Mouse (Mus musculus): ENCODE measurements around the gene Gm10488. TPM values are rescaled to one million over a fixed set of nuclear protein-coding genes. Genes with fewer than 3 reads are reported as not detected.

Gm10488 gene
- not detected in 4 replicates for total RNA-seq (2023; ENCODE audit: inconsistent age)

DNA sequence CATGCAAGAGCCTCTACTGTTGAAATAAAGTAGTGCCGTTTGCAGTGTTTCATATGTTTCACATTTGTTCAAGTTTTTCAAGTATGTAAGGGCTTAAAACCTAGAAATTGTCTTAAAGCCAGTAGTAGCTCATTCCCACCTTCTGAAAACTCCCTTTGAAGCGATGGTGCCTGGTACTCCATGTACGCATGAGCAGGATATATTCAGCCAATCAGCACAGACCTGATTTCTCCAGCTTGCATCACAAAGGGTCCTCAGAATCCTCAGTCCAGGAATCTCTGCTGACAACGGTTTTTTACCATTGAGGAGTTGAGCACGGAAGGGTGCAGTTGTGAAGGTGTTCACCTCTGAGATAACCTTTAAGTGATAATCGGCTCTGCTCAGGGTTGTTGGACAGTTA lies at the start of gene Gm10488:
Gene Gm10488, plus strand, starts transcription at position 301 of the 400 bp plus-strand sequence.

Data from B cell, adult (primary cell).